Mouse (Mus musculus) monocyte, adult 59 days (primary cell): ENCODE measurements around the gene Tmem51. TPM values are rescaled to one million over a fixed set of nuclear protein-coding genes. Genes with fewer than 3 reads are reported as not detected.

Experiments
- total RNA-seq, 2 experiments: library from RNA; stranded (reverse); gene quantifications; one replicate each; pipeline ENCODE4 v1.2.4; 2023

Tmem51 gene
- total RNA-seq: 100 to 1,000 TPM; 122 to 129 TPM

GRCm38 (mm10) chr4:142084131-142084899 is at the start of gene Tmem51:
Tmem51 (minus strand) TSS chr4:142084304.

GRCm38 (mm10) chr4:142014659-142015608 is 69.2 kb downstream of the Tmem51 start, which contains the start of gene Fhad1:
Fhad1 (minus strand) TSS chr4:142015082.

Other genes starting within 250 kb of the Tmem51 start
- not detected for gene Ctrc, start 237.9 kb downstream of the Tmem51 start, total RNA-seq
- gene Efhd2, start 209.4 kb downstream of the Tmem51 start, total RNA-seq: 100 to 1,000 TPM; 233 to 254 TPM
- 1 to 10 TPM; 1.5 to 1.6 TPM for gene Fhad1, start 69.2 kb downstream of the Tmem51 start, total RNA-seq
- 1 to 10 TPM in 1 of 2 experiments, under 1 TPM in 1; 0.30 to 1.2 TPM for gene Kazn, start 155.1 kb upstream of the Tmem51 start, total RNA-seq